Mouse (Mus musculus): ENCODE results near the gene Hs6st1.

Hs6st1 gene

DNA sequence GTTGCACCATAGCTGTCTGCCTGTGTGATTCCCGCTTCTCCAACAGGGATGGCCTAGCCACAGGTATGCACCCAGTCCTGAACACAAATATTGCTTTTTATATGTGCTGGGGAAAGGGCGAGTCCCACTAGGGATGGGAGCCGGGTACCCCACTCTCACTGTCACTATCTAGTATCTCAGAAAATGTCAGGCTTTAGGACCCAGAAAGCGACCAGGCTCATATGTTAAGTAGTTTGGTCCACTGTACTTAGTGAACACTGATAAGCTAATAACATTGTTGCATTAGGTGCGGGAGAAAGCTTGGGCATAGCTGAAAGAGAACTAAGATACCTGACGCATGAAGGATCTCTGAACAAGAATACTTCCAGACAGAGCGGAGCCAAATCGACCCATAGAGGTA lies 63.6 kb downstream of the Hs6st1 start:
- DNase-seq = no peak

DNA sequence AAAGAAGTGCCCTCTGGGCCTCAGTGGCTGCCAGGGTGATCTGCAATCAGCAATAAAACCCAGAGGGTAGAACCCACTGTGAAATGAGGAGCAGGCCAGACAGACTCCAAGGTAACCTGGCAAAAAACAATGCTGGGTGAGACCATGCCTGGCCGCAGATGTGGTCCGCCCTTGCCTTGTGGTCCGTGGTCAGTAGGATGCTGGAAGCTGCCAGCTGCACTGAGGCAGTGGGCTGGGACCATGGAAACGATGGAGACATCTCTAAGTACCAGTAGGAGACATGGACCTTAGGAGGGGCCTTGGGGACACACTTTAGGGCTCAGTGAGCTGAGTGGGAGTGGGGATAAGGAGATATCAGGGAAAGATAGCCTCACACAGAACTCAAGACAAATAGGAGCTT lies 64.0 kb downstream of the Hs6st1 start:
- no peak for DNase-seq

DNA sequence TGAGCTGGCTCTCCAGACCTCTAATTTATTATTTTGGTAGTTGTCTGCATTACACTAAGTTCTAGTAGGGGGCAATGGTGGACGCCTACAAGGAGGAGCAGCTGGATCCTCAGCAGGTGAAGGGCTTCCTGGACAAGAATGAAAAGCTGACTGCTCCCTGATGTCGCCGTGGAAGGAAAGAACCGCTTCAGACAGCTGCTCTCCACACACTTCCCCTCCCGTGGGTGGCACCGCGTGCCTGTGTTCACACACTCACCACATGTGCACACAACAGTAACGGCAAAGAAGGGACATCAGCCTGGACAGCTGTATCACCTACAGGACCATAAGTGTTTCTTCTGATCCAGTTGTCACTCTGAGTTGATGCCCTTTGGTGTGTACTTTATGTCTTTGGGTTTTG lies 64.8 kb downstream of the Hs6st1 start:
- no peak for DNase-seq

DNA sequence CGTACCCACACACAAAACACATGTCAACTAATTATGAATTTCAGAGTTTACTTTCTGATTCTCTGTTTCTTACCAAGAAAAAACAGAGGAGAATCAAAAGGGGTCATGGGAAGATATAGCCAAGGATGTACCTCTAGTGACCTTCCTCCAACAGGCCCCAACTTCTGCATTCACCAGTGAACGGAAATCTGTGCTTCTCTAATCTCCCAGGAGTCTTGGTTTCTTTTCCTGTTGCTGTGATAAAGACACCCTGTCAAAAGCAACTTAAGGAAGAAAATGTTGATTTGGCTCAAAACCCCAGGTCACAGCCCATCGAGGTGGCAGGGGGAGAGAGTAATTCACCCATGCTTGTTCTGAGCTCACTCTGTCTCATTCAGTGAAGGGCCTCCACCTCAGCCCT lies 65.4 kb downstream of the Hs6st1 start:
- no peak for DNase-seq

DNA sequence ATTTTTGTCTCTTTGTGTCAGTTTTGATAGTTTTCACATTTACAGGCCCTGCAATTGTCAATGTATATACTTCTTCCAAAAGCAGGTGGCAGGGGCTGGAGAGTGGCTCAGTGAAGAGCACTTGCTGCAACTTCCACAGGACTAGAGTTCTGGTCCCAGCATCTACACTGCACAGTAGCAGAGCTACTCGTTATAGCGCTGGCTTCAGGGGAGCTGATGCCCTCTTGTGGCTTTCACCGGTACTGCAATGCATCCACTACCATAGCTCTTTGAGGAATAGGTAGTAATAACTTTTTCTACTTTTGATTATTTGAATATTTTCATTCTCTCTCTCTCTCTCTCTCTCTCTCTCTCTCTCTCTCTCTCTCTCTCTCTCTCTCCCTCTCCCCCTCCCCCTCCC lies 66.4 kb downstream of the Hs6st1 start:
- DNase-seq = peak; percentile 67

DNA sequence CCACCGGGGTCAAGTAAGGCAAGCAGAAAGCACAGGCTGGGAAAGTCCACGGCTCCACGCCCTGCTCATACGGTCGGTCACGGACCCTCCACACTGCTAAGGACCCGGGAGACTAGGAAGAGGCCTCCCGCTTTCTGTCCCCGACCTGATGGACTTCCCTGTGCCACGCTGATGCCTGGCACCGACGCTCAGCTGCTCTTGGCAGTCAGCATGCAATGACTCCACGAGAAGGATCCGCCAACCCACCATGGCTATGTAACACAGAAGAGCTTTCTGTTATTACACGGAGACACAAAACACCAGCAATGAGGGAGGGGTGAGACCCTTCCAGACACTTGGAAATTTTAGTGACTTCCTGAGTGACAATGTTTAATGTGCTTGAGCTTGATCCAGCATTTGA lies 72.1 kb downstream of the Hs6st1 start:
- DNase-seq = no peak

DNA sequence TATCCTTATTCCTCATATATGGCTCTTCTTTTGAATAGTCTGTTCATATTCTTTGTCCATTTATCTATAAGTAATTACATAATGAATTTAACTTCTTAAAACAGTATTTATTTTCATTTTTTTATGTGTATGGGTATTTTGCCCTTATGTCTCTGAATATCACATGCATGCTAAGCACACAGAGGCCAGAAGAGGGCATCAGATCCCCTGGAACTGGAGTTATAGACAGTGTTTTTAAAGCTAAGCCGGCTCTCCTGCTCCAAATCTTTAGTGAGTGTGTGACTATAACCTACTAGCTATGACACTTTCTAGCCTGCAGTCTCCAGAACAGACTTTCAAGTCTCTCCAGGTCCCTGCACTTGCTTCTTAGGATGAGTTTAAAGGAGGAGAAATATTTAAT lies 76.8 kb downstream of the Hs6st1 start:
- DNase-seq = no peak

DNA sequence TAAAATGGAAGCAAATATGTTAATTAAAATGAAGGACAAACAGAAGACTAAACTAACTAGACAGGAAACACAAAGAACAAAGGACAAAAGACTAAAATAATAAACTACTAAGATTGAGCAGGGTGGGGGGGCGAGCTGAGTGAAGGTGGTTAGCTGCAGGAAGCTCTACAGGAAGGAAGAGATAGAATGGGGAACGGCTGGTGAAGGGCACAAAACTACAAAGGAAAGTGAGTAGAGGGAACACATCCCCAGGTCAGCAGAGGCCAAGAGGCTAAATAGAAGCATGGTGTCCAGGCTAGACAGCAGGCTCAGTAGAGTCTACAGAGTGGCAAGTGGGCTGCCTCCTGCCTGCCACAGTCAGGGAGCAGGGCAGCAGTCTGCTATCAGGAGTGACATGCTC lies 80.6 kb downstream of the Hs6st1 start:
- no peak for DNase-seq

DNA sequence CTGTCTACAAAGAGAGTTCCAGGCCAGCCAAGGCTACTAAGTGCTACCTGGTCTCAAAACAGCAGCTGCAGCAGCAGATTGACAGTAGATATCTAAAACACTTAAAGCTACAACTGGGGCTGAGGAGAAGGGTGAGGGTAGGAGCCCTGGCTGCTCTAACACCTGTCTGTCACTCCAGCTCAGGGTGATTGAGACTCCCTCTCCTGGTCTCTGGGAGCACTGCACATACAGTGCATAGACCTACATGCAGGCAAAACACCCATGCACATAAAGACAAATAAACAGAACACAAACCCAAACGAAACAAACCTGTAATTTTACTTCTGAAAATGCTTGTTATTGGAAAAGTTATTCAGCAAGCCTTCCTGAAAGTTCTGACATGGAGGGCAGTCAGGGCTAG lies 81.2 kb downstream of the Hs6st1 start:
- no peak for DNase-seq

Data from kidney, adult 11 months (tissue).